Mouse (Mus musculus) midbrain, embryonic 14.5 days (tissue): ENCODE results near the gene Foxo1. TPM values are rescaled to one million over a fixed set of nuclear protein-coding genes. Genes with fewer than 3 reads are reported as not detected.

Experiments
- ATAC-seq: fragments of 200-750 bp; cut with Nextera tagmentation; 2 replicates; pipeline ENCODE4 v1.8.0; 2017; ENCODE audit warnings: moderate number of reproducible peaks, moderate library complexity; ENCODE audit not compliant: low FRiP score, low TSS enrichment
- DNase-seq: peaks from one replicate; pipeline ENCODE4 v3.0.0-alpha.2; 2015
- H3K27ac ChIP-seq: fragments of 300-500 bp; sonication (generic); replicated peaks from 2 replicates; pipeline ENCODE4 v1.5.1; 2014; ENCODE audit warnings: mild to moderate bottlenecking, low read depth, low read length, moderate library complexity
- H3K27me3 ChIP-seq: fragments of 300-500 bp; sonication (generic); 2 replicates; pipeline ENCODE4 v1.6.1; 2014; ENCODE audit warnings: low read length, control low read depth, mixed read lengths; ENCODE audit not compliant: control insufficient read depth, insufficient read depth
- H3K36me3 ChIP-seq: fragments of 300-500 bp; sonication (generic); 2 replicates; pipeline ENCODE4 v1.6.1; 2014; ENCODE audit warnings: low read length, control low read depth; ENCODE audit not compliant: control insufficient read depth, insufficient read depth
- H3K4me1 ChIP-seq: fragments of 300-500 bp; sonication (generic); 2 replicates; pipeline ENCODE4 v1.6.1; 2014; ENCODE audit warnings: mild to moderate bottlenecking, antibody characterized with exemption, low read length, control low read depth; ENCODE audit not compliant: control insufficient read depth, insufficient read depth
- H3K4me2 ChIP-seq: fragments of 300-500 bp; sonication (generic); 2 replicates; pipeline ENCODE4 v1.6.1; 2014; ENCODE audit warnings: mild to moderate bottlenecking, low read length, moderate library complexity
- H3K4me3 ChIP-seq: fragments of 300-500 bp; sonication (generic); replicated peaks from 2 replicates; pipeline ENCODE4 v1.5.1; 2014; ENCODE audit warnings: low read depth, low read length
- H3K9ac ChIP-seq: fragments of 300-500 bp; sonication (generic); replicated peaks from 2 replicates; pipeline ENCODE4 v1.6.1; 2014; ENCODE audit warnings: mild to moderate bottlenecking, low read length, moderate library complexity
- H3K9me3 ChIP-seq: fragments of 300-500 bp; sonication (generic); 2 replicates; pipeline ENCODE4 v1.6.1; 2016; ENCODE audit warnings: low read length, control low read depth, mixed read lengths; ENCODE audit not compliant: control insufficient read depth
- WGBS: fragments of 180-500 bp; shearing (Covaris S2); extraction: QIAGEN DNeasy Blood & Tissue Kit; methylation state at CpG from one replicate; pipeline ENCODE4 v1.1.7; 2014; 5-methylcytosine and 5-hydroxymethylcytosine counted together
- polyA plus RNA-seq: library from polyadenylated mRNA; unstranded; fragments of >200 nt; fragmentation: Nextera tagmentation; extraction: Ambion mirVana; gene quantifications from 2 replicates; pipeline ENCODE4 v1.2.1, GENCODE M21; 2014

Gene Foxo1
- polyA plus RNA-seq, 1 experiment from 2014 or later: 4.3 TPM

- Histone ChIP-seq H3K27ac (no peak overlapping the region), H3K9ac (no peak overlapping the region), H3K4me1 (peaks cover 4% of the 10 kb centered on the region), H3K4me3 (no peak overlapping the region), H3K4me2 (no peak overlapping the region), H3K27me3 (peaks cover 50% of the 10 kb centered on the region), H3K9me3 (no peaks in the 10 kb centered on the region), H3K36me3 (no peaks in the 10 kb centered on the region)
- no peak for DNase-seq
- ATAC-seq: no peak
- WGBS: 89% methylated on average over 8 of the region's 8 CpGs
These were observed 3.8 kb upstream of the Foxo1 start for GRCm38 (mm10) chr3:52264354-52264753.

GRCm38 (mm10) chr3:52266606-52267160 lies 1.5 kb upstream of the Foxo1 start:
- Histone ChIP-seq H3K9ac (no peak overlapping the region), H3K4me2 (peak overlapping the region; percentile 91; the same call in 1 of the 2 replicates), H3K36me3 (no peaks in the 10 kb centered on the region), H3K4me1 (peaks cover 9% of the 10 kb centered on the region), H3K4me3 (no peak overlapping the region), H3K9me3 (no peaks in the 10 kb centered on the region), H3K27me3 (peaks cover 60% of the 10 kb centered on the region), H3K27ac (no peak overlapping the region)
- ATAC-seq (no peak), DNase-seq (no peak)
- WGBS: 8% methylated on average over 17 of the region's 17 CpGs

GRCm38 (mm10) chr3:52267293-52267651 lies 864 bp upstream of the Foxo1 start:
- Histone ChIP-seq H3K9me3 (no peaks in the 10 kb centered on the region), H3K27ac (no peak overlapping the region), H3K27me3 (peaks cover 59% of the 10 kb centered on the region), H3K4me3 (peak overlapping the region; percentile 69), H3K36me3 (no peaks in the 10 kb centered on the region), H3K4me1 (peaks cover 9% of the 10 kb centered on the region), H3K9ac (peak overlapping the region; percentile 49), H3K4me2 (peak overlapping the region; percentile 91)
- WGBS: 1% methylated on average over 15 of the region's 15 CpGs
- DNase-seq (no peak), ATAC-seq (no peak)

- peaks cover 59% of the 10 kb centered on the region for H3K27me3 ChIP-seq
- H3K9ac ChIP-seq: peak overlapping the region; percentile 44; the same call in 1 of the 2 replicates
- no peaks in the 10 kb centered on the region for H3K9me3 ChIP-seq
- peaks cover 9% of the 10 kb centered on the region for H3K4me1 ChIP-seq
- no peak overlapping the region; the same call in 1 of the 2 replicates for H3K27ac ChIP-seq
- under 1% methylated on average over 40 of the region's 40 CpGs for WGBS
- peak overlapping the region; percentile 91 for H3K4me2 ChIP-seq
- no peaks in the 10 kb centered on the region for H3K36me3 ChIP-seq
- H3K4me3 ChIP-seq: peak overlapping the region; percentile 69
- ATAC-seq: peak; percentile 60
- DNase-seq: no peak
These were observed 276 bp downstream of the Foxo1 start for GRCm38 (mm10) chr3:52268487-52268736.

- DNase-seq: peak; percentile 55
- no peaks in the 10 kb centered on the region for H3K9me3 ChIP-seq
- H3K36me3 ChIP-seq: no peaks in the 10 kb centered on the region
- peak overlapping the region; percentile 91 for H3K4me2 ChIP-seq
- WGBS: under 1% methylated on average over 87 of the region's 89 CpGs
- peak overlapping the region; percentile 44; the same call in 1 of the 2 replicates for H3K9ac ChIP-seq
- peaks cover 61% of the 10 kb centered on the region for H3K27me3 ChIP-seq
- H3K4me3 ChIP-seq: peak overlapping the region; percentile 69
- no peak overlapping the region; the same call in 1 of the 2 replicates for H3K27ac ChIP-seq
- peak; percentile 31 for ATAC-seq
- H3K4me1 ChIP-seq: peaks cover 9% of the 10 kb centered on the region
These were observed 789 bp downstream of the Foxo1 start for GRCm38 (mm10) chr3:52268737-52269513.

GRCm38 (mm10) chr3:52269514-52270351 lies 1.6 kb downstream of the Foxo1 start:
- Histone ChIP-seq H3K4me1 (peaks cover 9% of the 10 kb centered on the region), H3K9ac (peak overlapping the region; percentile 44; the same call in 1 of the 2 replicates), H3K27me3 (peaks cover 63% of the 10 kb centered on the region), H3K9me3 (no peaks in the 10 kb centered on the region), H3K4me3 (peak overlapping the region; percentile 69), H3K4me2 (peak overlapping the region; percentile 91), H3K27ac (no peak overlapping the region), H3K36me3 (no peaks in the 10 kb centered on the region)
- DNase-seq (peak; percentile 35), ATAC-seq (no peak)
- whole genome bisulfite sequencing: under 1% methylated on average over 55 of the region's 55 CpGs

- Histone ChIP-seq H3K36me3 (no peaks in the 10 kb centered on the region), H3K27me3 (peaks cover 57% of the 10 kb centered on the region), H3K9ac (no peak overlapping the region), H3K4me2 (peak overlapping the region; percentile 91), H3K27ac (no peak overlapping the region), H3K9me3 (no peaks in the 10 kb centered on the region), H3K4me1 (peaks cover 9% of the 10 kb centered on the region), H3K4me3 (peak overlapping the region; percentile 69)
- no peak for DNase-seq
- WGBS: 37% methylated on average over 3 of the region's 3 CpGs
- ATAC-seq: no peak
These were observed 2.4 kb downstream of the Foxo1 start for GRCm38 (mm10) chr3:52270511-52270910.

GRCm38 (mm10) chr3:52271376-52271775 lies 3.2 kb downstream of the Foxo1 start:
- Histone ChIP-seq H3K4me1 (peaks cover 9% of the 10 kb centered on the region), H3K4me3 (peak overlapping the region; percentile 9), H3K36me3 (no peaks in the 10 kb centered on the region), H3K27ac (no peak overlapping the region), H3K4me2 (no peak overlapping the region), H3K9me3 (no peaks in the 10 kb centered on the region), H3K27me3 (peaks cover 48% of the 10 kb centered on the region), H3K9ac (no peak overlapping the region)
- ATAC-seq (no peak), DNase-seq (no peak)
- WGBS: 85% methylated on average over 5 of the region's 5 CpGs
